Mouse (Mus musculus) activated CD4-positive, CD25-positive, alpha-beta regulatory T cell, adult 4 months (primary cell): ENCODE measurements at regions not wholly inside any gene's neighbourhood (a gene's known extent, or its start where the extent isn't known, plus 50 kb on each side); places are given as distances from the start of the nearest gene placed in this dataset.
A peak's percentile ranks its signal among the peaks of the same experiment; 100 is the strongest.
"Not testable (repeated sequence)": the region's sequence is repeated elsewhere in the genome, so short reads cannot be mapped to it uniquely, and the experiment has no call there.

ENCODE experiments used
- ATAC-seq: one replicate; pipeline ENCODE4 v1.8.0; 2017

DNA sequence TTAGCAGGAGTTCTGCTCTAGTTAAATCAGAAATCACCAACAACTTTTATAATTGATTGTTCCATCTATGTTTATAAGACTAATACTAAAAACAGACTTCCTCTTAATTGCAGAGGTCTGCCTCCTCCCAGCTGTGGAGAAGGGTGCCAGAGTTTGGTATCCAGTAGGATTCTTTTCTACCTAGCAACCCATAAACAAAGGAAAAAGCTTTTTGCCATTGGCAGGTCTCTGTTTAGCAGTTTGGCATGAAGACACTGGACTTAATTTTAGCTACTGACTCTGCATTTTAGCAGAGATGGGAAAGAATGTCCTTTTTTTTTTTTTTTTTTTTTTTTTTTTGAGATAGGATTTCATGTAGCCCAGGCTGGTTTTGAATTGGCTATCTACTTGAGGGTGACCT is 1628.4 kb downstream of the A830018L16Rik start:
- ATAC-seq = no peak

DNA sequence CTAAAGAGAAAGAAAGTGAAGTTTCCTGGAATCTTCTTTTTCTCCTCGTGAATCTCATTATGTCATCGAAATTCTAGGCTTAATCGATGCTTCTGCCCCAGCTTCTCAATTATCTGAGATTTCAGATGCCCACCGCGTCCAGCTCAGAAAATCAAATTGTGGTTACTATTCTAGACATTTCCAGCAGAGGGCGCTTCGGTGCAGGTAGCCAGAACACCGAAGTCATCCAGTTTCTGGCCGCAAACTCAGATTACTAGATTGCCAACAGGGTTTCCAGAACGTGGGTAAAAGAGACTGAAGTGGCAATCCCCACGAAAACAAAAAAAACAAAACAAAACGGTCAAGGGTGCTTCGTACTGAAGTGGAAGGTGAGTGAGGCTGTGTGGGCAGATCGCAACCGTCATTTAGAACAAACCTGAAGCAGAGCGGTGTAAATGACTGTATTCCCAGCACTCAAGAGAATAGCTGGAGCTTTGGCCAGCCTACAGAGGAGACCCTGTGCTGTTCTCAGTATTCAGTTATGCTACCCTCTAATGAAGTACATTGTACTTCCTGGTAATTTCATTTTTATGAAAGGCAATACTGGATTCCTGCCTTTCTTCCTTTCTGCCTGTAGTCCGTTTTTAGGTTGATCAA is 1636.4 kb downstream of the A830018L16Rik start:
- no peak for ATAC-seq

DNA sequence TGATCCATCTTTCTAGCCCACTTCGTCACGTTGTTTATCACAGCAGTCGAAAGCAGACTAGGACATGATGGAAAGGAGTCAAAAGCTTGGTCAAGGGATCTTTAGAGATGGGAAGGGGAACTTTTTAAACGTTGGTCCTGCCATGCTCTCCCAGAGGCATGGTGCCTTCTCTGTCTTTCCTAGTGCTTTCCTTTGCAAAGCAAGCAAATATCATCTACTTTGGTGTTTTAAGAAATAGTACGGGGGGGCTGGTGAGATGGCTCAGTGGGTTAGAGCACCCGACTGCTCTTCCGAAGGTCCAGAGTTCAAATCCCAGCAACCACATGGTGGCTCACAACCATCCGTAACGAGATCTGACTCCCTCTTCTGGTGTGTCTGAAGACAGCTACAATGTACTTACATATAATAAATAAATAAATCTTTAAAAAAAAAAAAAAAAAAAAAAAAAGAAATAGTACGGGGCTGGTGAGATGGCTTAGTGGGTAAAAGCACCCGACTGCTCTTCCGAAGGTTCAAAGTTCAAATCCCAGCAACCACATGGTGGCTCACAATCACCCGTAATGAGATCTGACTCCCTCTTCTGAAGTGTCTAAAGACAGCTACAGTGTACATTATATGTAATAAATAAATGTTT is 1637.6 kb downstream of the A830018L16Rik start:
- ATAC-seq = not testable (repeated sequence)

DNA sequence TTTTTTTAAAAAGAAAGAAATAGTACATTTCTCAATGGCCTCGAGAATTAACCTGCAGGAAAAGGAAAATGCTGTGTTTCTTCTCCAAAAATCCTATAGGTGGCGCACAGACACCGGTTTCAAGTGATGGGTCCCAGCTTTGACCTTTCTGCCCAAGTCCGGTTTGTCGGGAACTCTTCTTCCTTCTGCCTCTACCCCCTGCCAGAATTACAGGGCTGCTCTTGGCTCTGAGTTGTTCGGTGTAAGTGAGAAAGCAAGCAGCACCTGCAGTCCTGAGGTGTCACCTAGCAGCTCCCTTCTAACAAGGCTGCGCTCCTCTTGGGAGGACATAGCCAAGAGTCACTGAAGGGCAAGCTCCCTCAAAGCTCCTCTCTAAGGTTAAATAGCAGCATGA is 1638.2 kb downstream of the A830018L16Rik start:
- ATAC-seq = peak; percentile 52

DNA sequence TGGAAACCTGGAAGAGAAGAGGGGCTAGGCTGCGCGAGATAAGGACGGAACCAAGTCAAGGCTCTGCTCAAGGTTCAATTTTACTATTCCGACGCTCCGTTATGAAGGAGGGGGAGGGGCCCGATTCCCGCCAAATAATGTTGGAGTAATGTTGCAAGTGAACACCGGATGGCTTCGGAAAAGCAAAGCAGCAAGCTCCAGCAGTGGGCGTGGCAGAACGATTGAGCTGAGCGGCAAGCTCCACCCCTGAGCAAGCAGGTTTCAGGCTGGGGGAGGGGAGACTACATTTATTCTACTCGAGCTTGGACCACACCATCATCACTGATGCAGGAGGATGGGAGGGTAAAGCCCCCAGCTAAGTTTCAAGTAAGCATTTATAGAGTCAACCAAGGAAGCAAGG is 1643.8 kb downstream of the A830018L16Rik start:
- ATAC-seq = no peak

DNA sequence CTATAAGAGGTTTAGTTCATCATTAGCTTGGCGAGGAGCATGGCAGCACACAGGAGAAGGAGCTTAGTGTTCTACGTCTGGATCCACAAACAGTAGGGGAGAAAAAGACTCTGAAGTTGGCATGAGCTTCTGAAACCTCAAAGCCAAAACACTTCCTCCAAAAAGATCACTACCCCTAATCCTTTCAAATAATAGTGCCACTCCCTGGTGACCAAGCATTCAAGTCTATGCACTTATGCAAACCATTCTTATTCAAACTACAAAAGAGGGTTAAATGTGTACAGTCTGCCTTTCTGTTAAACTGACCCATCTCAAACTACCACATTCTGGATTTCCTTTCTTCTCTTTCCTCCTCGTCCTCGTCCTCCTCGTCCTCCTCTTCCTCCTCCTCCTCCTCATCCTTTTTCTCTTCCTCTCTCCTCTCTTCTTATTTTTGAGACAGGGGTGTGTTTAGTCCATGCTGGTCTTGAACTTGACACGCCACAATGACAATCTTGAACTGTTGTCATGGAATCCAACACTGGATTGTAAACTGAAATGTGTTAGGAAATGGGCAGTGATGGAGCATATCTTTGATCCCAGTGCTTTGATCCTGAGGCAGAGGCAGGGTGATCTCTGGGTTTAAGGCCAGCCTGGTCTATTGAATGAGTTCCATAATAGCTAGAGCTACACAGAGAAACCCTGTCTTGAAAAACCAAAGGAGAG is 1645.9 kb downstream of the A830018L16Rik start:
- ATAC-seq = no peak
